Mouse (Mus musculus): ENCODE measurements around the gene Gtf3c2.

DNA sequence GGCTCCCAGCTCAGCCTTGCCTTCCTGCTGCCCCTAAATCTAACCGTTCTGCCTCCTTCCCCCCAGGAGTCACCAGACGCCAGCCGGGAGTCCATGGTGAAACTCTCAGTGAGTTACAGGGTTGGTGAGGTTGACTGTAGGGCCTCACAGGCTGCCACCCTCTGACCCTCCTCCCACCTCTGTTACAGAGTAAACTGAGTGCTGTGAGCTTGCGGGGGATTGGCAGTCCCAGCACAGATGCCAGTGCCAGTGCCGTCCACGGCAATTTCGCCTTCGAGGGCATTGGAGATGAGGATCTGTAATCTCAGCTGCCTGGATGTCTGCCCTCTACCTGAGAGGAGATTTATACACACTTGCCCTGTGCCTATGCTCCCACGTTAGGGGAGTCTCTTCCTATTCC lies 18.2 kb upstream of the Gtf3c2 start:
- TF ChIP-seq CTCF (IDR thresholded peaks at IDR 0.05; ENCODE audit: low read depth) (no peak), EP300 (IDR thresholded peaks at IDR 0.05; ENCODE audit: low read depth) (no peak)

Data from heart, postnatal 0 days (tissue).